Mouse (Mus musculus) cerebellum, adult (tissue): ENCODE measurements around the gene Mpv17.

ENCODE experiments used
- ATAC-seq: cut with Nextera tagmentation; 2 replicates; pipeline ENCODE4 v1.9.2; 2017; ENCODE audit warnings: mild to moderate bottlenecking, moderate library complexity, mixed read lengths; ENCODE audit not compliant: insufficient number of reproducible peaks, low FRiP score, low TSS enrichment

The Mpv17 gene

DNA sequence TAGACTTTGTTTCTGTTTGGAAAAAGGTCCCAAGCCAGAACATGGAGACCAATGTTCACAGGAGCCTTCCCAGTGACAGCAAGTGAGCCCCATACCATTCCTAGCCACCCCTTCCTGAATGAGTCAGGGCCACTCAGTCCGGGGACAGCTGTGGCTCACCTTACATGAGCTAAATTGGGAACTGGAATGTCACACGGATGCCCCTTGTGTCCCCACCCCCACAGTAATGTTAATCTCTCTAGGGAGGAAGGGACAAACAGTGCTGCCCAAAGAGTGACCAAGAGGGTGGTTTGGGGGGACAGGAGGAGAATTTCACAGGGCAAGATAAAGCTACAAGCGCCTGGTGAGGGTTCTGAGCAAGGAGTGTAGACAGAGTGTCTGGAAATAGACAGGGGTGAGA, 37.7 kb downstream of the Mpv17 start, which contains the start of gene Trim54:
TSS of gene Trim54 (plus strand) at position 359 of the 400 bp plus-strand sequence.
- ATAC-seq = no peak

DNA sequence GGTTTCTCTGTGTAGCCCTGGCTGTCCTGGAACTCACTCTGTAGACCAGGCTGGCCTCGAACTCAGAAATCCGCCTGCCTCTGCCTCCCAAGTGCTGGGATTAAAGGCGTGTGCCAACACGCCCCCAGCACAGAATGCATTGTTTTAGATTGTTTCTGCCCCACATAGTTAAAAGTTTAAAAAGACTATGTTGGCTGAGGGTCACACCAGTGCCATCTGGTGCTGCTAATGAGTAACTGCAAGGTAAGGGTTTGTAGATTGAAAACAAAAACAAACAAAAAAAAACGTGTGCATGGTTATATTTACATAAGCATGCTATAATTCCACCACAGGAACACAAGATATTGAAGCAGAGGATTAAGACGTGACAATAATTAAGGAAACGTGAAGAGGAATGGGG, 43.3 kb downstream of the Mpv17 start:
- no peak for ATAC-seq

DNA sequence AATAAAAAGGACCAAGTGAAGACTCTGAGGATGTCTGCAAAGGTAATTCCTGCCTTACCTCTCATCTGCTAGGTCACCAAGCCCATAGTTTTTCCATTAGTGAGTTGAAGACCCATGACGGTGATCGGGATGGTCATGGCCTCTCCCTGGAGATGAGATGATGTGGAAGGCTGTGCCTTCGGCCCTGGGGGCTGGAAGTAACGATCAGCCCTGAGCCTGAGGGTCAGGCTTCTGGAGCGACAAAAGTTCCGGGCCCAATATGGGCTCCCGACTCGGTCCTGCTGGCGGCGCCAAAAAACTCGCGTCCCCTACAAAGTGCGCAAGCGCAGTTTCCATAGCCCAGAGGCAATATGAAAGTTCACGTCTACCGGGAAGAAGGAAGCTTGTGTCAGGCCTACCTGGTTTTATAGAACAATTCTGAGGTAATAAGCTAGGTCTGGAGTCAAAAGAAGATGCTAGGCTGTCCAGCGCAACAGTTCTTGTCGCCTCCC, 46.0 kb downstream of the Mpv17 start, which contains the start of gene Slc30a3:
TSS of gene Slc30a3 (minus strand) at position 238 of the 491 bp plus-strand sequence.
- ATAC-seq = no peak

DNA sequence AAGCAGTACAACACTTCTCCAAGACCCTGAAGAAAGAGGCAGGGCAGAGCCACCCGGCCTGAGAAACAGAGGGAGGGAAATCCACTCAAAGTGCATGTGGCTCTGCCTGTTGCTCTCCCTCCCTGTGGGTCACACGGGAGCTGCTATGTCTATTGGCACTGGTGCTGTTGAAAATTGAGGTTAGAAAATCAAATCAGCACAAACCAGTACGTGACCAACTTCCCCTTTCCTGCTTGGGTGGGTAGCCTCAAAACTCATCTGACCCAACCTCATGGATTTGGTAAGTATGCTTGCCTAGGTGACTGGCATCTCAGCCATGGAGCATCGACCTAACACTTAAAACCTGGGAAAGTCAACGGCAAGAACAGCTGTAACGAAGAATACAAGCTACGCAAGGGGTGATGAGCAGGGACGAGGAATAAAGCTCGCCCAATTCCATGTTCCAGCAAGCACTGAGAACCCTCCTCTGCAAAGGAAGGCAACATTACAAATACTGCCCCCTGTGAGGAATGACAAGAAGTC, 48.2 kb downstream of the Mpv17 start, which contains the start of gene Dnajc5g:
TSS of gene Dnajc5g (plus strand) at position 472 of the 522 bp plus-strand sequence.
- no peak for ATAC-seq

DNA sequence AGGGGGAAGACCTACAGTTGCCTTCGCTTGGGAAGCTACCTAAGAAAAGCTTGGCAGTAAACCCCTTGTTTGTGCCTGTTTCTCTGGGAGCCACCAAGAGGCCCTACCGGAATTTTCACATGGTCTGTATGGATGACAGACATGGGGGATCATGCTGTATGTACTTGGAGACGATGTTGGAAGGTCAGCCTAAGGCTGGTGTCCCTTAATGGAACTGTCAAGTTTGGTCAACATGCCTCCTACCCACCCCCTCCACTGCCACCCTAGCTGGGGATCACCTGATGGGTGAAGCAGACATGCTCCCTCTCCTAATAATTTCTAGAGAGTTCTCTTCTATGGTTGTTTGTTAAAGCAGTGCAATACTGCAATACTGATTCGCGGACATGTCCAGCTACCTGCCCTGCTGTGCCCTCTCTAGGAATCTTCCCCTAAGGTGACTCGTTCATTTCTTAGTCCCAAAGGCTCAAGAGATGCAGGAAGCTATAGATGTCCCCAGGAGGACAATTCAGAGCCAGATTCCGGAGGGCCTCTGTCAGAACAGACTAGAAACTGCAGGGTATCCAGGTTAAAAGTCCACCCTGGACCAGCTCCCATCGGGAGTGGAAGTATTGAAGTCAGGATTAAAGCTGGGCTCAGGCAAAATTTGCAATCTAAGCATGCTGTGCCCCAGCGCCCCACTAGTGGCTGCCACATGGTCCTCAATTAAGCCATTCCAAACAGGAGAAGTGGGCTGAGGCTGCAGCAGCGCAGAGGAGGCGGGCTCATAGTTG, 58.2 kb downstream of the Mpv17 start:
- ATAC-seq = no peak

DNA sequence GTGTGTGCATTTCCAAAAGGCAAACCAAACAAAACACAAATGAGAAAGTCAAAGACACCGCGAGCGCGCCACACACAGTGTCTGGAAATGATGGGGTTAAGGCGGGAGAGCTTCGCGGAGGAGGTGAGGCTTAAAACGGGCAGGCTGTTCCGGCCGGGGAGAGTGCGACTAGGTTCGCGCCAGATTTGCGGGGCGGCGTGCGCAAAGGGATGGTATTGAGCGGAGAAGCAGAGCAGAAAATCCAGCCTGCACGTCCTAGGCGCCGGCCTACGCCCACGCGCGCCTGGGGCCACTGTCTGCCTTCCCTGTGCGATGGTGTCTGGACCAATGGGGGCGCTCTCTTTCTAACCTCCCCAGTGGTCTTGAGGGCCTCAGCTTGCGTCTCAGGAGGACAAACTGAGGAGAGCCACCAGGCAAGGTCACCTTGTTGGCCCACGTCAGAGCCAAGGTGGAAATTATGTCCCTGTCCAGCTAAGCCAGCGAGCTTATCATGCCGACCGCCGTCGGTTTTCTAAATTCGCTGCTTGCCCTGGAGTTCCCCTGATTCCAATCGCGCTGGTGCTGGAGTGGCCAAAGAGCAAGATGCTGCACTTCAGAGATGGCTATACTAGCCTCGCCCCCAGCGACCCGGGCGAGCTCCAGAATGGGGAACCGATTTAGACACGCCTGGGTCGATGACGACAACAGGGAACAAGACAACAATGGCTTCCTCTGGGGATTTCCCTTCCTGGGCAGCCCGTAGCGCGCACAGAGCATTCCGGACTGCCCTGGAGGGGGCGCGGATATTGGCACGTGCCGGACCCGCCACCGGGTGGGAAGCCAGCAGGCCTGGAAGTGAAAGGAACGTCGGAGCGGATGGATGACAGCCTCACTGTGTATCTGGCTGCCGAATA, 59.0 kb downstream of the Mpv17 start:
- no peak for ATAC-seq

DNA sequence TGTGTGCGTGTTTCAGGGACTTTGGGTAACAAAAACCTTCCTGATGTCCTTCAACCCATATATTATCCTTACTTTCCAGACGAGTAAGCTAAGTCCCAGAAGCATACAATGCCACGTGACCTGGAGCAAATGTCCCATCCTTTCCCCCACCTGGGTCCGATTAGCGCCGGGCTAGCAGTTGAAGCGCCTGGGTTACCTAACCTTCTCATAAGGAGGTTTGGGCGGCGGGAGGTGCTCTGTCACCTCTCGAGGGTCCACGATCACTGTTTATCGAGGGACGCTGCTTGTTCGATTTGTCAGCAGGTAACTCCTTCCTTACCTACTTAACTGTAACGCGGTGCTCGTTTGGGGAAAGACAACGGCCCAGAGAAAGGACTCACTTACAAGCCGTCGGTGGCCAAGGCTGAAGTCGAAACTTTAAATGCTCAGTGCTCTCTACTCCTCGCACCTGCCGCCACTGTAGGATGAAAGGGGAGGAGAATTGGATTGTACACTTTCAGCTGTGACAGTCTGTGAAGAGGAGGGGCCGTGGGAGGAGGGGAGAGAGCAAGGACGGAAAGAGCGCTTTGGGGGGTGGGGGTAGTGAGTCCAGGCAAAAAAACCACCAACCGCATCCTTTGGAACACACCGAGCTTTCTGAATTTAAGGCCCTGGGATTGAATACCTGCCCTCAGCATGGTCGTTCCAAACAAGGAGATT, 59.8 kb downstream of the Mpv17 start:
- no peak for ATAC-seq

DNA sequence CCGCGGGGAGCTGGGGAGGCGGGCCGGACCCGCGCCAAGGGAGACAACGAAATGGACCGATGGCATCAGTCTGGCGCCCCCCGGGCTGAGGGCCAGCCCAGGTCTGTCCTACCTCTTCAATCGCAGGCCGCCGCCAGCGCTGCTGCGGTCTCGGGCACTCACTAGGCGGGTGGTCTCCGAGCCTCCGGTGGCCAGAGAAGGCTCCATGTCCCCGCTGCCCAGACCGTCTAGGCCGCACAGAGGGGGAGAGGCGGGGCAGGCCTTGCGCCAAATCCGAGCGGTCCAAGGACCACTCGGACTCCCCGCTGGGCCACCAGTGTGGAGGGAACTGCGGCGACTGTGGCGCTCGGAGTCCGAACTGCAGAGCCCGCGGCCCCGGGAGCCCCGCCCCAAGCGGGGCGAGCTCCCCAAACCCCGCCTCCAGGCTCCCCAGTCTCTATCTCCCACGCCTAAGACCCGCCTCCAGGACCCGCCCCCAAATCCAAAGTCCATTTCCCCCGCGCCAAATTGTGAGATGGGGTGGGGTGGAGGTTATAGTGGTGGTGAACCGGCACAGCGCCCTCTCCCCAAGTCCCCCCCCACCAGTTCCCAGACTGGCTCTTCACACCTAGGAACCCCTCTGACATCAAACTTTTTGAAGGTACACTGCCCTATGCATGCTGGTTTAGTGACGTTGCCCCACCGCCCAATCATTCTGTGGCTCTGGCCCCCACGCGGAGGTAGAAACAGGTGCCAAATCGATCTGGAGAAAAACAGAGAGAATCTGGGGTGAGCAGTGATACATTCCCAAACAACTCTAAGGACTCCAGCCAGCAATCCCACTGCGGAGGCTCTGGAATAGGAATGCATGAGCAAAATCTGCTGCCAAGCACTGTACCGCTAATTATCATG, 60.7 kb downstream of the Mpv17 start:
- ATAC-seq = no peak

DNA sequence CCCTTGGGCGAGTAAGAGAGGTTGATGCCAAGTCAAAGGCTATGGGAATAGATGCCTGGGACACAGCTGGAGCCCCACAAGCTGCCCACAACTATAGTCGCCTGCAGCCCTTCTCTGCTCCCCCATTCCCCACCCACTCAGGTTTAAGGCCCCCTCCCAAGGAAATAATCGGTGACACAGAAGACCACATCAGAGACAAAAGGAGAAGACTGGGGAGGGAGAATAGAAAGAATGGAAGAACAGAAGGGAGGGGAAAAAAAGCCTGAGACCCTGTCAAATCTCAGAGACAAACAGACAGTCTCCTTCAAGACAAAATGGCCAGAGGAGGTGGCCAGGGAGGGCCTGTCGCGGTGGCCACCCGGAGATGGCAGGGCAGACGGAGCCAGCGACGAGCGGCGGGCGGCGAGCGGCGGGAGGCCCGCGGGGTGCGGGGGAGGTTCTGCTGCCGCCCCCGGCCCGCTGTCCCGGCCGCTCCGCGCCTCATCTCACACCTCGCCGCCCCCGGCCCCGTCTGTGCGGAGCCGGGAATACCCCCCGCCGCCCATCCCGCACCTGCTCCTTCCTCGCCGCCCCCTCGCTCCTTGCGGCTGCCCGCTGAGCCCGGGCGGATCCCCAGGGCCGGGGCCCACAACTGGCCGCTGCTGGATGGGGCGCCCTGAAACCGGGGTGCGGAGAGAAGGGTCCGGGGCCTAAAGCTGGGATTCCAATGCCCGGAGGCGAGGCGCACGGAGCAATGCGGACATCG, 61.6 kb downstream of the Mpv17 start:
- ATAC-seq = no peak
